In genomic region chr19:45742218-45742983, GRCm38 (mm10) we compare ENCODE assay signal across 9 mouse cellular contexts. TPM values are rescaled to one million over a fixed set of nuclear protein-coding genes. Genes with fewer than 3 reads are reported as not detected.
DNase-seq lines count a peak whose midpoint lies in the region; TF ChIP-seq lines count a peak whose summit lies in the region.
"Had no signal": no experiment of that assay in that cellular context is flagged by ENCODE, and none has a peak within 500 bp of the region (broad histone marks: within the 10 kb centered on the region; RNA-seq: fewer than 3 reads in every experiment).

TSS of gene Fgf8 (minus strand) at chr19:45742915.

- peaks cover 100% of the 10 kb centered on the region for H3K27me3 ChIP-seq in midbrain, embryonic 10.5 days (ENCODE audit: low read depth, poor library complexity, severe bottlenecking)

- H3K27ac ChIP-seq in layer of hippocampus, adult 2 months, result no peak within 1 kb of the TSS
- peak within 1 kb of the TSS; percentile 68 for H3K27ac ChIP-seq in midbrain, embryonic 10.5 days (replicated peaks)

- TF ChIP-seq CTCF in layer of hippocampus, adult 2 months (conservative IDR thresholded peaks at IDR 0.05), result no peak

- H3K36me3 ChIP-seq in midbrain, embryonic 10.5 days, result no peaks in the 10 kb centered on the region

- peaks cover 68% of the 10 kb centered on the region for H3K4me1 ChIP-seq in midbrain, embryonic 10.5 days

- peak within 1 kb of the TSS; percentile 36 for H3K4me3 ChIP-seq in layer of hippocampus, adult 2 months
- H3K4me3 ChIP-seq in midbrain, embryonic 10.5 days, result peak within 1 kb of the TSS; percentile 58

- H3K9me3 ChIP-seq in midbrain, embryonic 10.5 days (replicated peaks), result no peaks in the 10 kb centered on the region

- no peak for DNase-seq in layer of hippocampus, adult 2 months (ENCODE audit: low spot score in 2 of 2)
- no peak for DNase-seq in layer of hippocampus, adult 9-11 months
- peak; percentile 52 for DNase-seq in embryo, embryonic 9.5 days (ENCODE audit: extremely low spot score)
- peak; percentile 28 for DNase-seq in heart, postnatal 4 days
- DNase-seq in midbrain, embryonic 10.5 days (ENCODE audit: low spot score), result no peak
- DNase-seq in left cerebral cortex, adult 8-10 months (ENCODE audit: low spot score in 2 of 2), result no peak
- no peak for DNase-seq in thymus, postnatal 10 days (ENCODE audit: low spot score in 2 of 2)
- DNase-seq in ovary, postnatal 14 days (ENCODE audit: low spot score), result no peak

- under 1% methylated on average over 63 of the region's 68 CpGs for WGBS in midbrain, embryonic 10.5 days

RNA-seq across cellular contexts. Expression of gene Fgf8, which starts in this region (rescaled TPM):
- not detected for total RNA-seq in layer of hippocampus, adult 2 months (2021)
- under 1 TPM in 1 of 2 experiments, not detected in 1; 0.45 TPM for total RNA-seq in heart, postnatal 4 days (2021)
- polyA plus RNA-seq in midbrain, embryonic 10.5 days (2016; fragmentation: Nextera tagmentation; extraction: Ambion mirVana), result 25.5 and 28.8 TPM in 2 replicates
- not detected for total RNA-seq in left cerebral cortex, adult 8-10 months (2022)
- total RNA-seq: liver, adult 2 months had no signal
- polyA plus RNA-seq: liver, adult 2 months had no signal

Comparison
In these comparisons a context has a peak if more than half of its experiments do, and no peak if none do; other contexts are left out.
1. Peak in DNase-seq in heart, postnatal 4 days; RNA of the gene not detected or under 1 TPM.